10 mouse cellular contexts compared by ENCODE assay signal in the genomic region with DNA sequence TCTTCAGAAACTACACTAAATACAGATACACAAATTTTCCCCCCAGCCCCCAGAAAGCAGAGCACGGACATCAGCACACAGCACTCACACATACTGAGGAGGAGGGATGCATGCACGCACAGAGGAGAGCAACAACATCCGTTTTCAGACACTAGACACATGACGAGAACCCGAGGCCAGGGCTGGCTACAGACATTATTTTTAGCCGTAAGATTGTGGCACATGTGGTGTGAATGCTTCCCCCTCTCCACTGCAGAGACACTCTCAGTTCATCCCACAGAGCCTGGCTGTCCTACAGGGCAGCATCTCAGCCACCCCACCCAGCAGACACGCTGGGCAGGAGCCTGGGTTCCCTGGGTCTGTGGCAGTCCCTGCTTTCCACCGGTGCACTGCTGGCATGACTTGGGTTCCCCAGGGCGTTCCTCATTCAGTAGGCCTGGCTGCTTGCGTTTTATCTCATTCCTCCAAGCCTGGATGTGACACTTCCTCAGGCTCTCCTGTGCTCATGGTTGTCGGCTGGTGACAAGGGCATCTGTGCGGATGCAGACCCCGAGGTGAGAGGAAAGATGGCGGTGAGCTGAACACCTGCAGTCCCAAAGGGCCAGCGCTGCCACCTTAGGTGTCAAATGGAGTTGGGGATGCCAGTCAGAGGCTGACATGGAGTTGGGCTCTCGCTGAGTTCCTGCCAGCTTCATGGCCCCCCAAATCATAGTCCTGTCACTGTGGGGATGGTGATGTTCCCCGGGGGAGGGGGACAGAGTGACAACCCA.
DNase-seq lines count a peak whose midpoint lies in the region; ATAC-seq and TF ChIP-seq lines count a peak whose summit lies in the region.
"Had no signal": no experiment of that assay in that cellular context is flagged by ENCODE, and none has a peak within 500 bp of the region (broad histone marks: within the 10 kb centered on the region; RNA-seq: fewer than 3 reads in every experiment).

No protein-coding gene starts in this region.

- no peaks in the 10 kb centered on the region for H3K9me3 ChIP-seq in heart, embryonic 11.5 days (replicated peaks; ENCODE audit: control insufficient read depth, low read length)
- 0 out of 2 replicates have a peak, but pooled peaks cover 3% of the 10 kb centered on the region for H3K9me3 ChIP-seq in embryonic facial prominence, embryonic 15.5 days (replicated peaks)
- no peaks in the 10 kb centered on the region for H3K9me3 ChIP-seq in hindbrain, postnatal 0 days (ENCODE audit: low read length)
- H3K9me3 ChIP-seq in neural tube, embryonic 13.5 days = no peaks in the 10 kb centered on the region

- H3K27me3 ChIP-seq in heart, embryonic 11.5 days (ENCODE audit: control insufficient read depth, insufficient read depth, low read length) = no peaks in the 10 kb centered on the region; the same call in 1 of the 2 replicates
- no peaks in the 10 kb centered on the region for H3K27me3 ChIP-seq in embryonic facial prominence, embryonic 15.5 days
- no peaks in the 10 kb centered on the region for H3K27me3 ChIP-seq in hindbrain, postnatal 0 days (ENCODE audit: insufficient read depth, low read length)
- H3K27me3 ChIP-seq in neural tube, embryonic 13.5 days = no peaks in the 10 kb centered on the region

- H3K9ac ChIP-seq in heart, embryonic 11.5 days (ENCODE audit: low read depth, low read length) = peak overlapping the region; percentile 34; the same call in 1 of the 2 replicates
- H3K9ac ChIP-seq in embryonic facial prominence, embryonic 15.5 days = no peak overlapping the region
- 0 out of 2 replicates have a peak overlapping the region, but pooled peaks have one; percentile 48 for H3K9ac ChIP-seq in hindbrain, postnatal 0 days (replicated peaks; ENCODE audit: low read length)
- peak overlapping the region; percentile 55 for H3K9ac ChIP-seq in neural tube, embryonic 13.5 days

- peak; percentile 52; the same call in 1 of the 2 replicates for ATAC-seq in heart, embryonic 11.5 days (replicated peaks; ENCODE audit: insufficient number of reproducible peaks, low FRiP score, low TSS enrichment)
- no peak for ATAC-seq in embryonic facial prominence, embryonic 15.5 days (ENCODE audit: insufficient number of reproducible peaks, low FRiP score, low TSS enrichment, low read depth)
- ATAC-seq in hindbrain, postnatal 0 days = peak; percentile 36
- peak; percentile 11; the same call in 1 of the 2 replicates for ATAC-seq in neural tube, embryonic 13.5 days (ENCODE audit: low read depth)

- DNase-seq in heart, adult 18-20 months = no peak
- DNase-seq in hindbrain, postnatal 0 days (ENCODE audit: low spot score) = peak; percentile 14
- DNase-seq in urinary bladder, postnatal 10 days (ENCODE audit: low spot score) = no peak
- DNase-seq in spleen, adult 18-20 months = no peak
- DNase-seq in gastrocnemius, adult 2 months = no peak
- DNase-seq: cerebellum, adult 9-10 months; gastrocnemius, postnatal 25 days had no signal

- peaks cover 18% of the 10 kb centered on the region for H3K4me1 ChIP-seq in heart, embryonic 11.5 days (ENCODE audit: control insufficient read depth, insufficient read depth, low read length)
- H3K4me1 ChIP-seq in embryonic facial prominence, embryonic 15.5 days = peaks cover 18% of the 10 kb centered on the region
- H3K4me1 ChIP-seq in hindbrain, postnatal 0 days (ENCODE audit: insufficient read depth, low read length) = peaks cover 18% of the 10 kb centered on the region
- peaks cover 31% of the 10 kb centered on the region for H3K4me1 ChIP-seq in neural tube, embryonic 13.5 days (replicated peaks)

- no peak overlapping the region for H3K4me3 ChIP-seq in heart, embryonic 11.5 days (ENCODE audit: low read depth, low read length)
- H3K4me3 ChIP-seq in embryonic facial prominence, embryonic 15.5 days (replicated peaks) = no peak overlapping the region
- no peak overlapping the region for H3K4me3 ChIP-seq in hindbrain, postnatal 0 days (ENCODE audit: low read length)
- no peak overlapping the region for H3K4me3 ChIP-seq in neural tube, embryonic 13.5 days
- H3K4me3 ChIP-seq in gastrocnemius, adult 2 months = no peak overlapping the region

- no peak overlapping the region; the same call in 1 of the 2 replicates for H3K27ac ChIP-seq in heart, embryonic 11.5 days (ENCODE audit: low read depth, low read length)
- H3K27ac ChIP-seq in embryonic facial prominence, embryonic 15.5 days (replicated peaks) = 0 out of 2 replicates have a peak overlapping the region, but pooled peaks have one; percentile 63
- peak overlapping the region; percentile 81 for H3K27ac ChIP-seq in hindbrain, postnatal 0 days
- H3K27ac ChIP-seq in neural tube, embryonic 13.5 days (replicated peaks) = peak overlapping the region; percentile 98
- no peak overlapping the region for H3K27ac ChIP-seq in gastrocnemius, adult 2 months

- peak overlapping the region; percentile 32; the same call in 1 of the 2 replicates for H3K4me2 ChIP-seq in heart, embryonic 11.5 days
- H3K4me2 ChIP-seq in embryonic facial prominence, embryonic 15.5 days (replicated peaks) = no peak overlapping the region
- no peak overlapping the region for H3K4me2 ChIP-seq in hindbrain, postnatal 0 days (ENCODE audit: low read depth, low read length)
- peak overlapping the region; percentile 46; the same call in 1 of the 2 replicates for H3K4me2 ChIP-seq in neural tube, embryonic 13.5 days

- TF ChIP-seq CTCF in hindbrain, postnatal 0 days (IDR thresholded peaks at IDR 0.05; ENCODE audit: low read depth) = no peak
- no peak for TF ChIP-seq CTCF in gastrocnemius, adult 2 months (IDR thresholded peaks at IDR 0.05)

- no peaks in the 10 kb centered on the region for H3K36me3 ChIP-seq in heart, embryonic 11.5 days (ENCODE audit: control insufficient read depth, insufficient read depth, low read length)
- no peaks in the 10 kb centered on the region for H3K36me3 ChIP-seq in embryonic facial prominence, embryonic 15.5 days
- no peaks in the 10 kb centered on the region for H3K36me3 ChIP-seq in hindbrain, postnatal 0 days (ENCODE audit: insufficient read depth, low read length)
- no peaks in the 10 kb centered on the region for H3K36me3 ChIP-seq in neural tube, embryonic 13.5 days

- WGBS in heart, embryonic 11.5 days (ENCODE audit: insufficient replicate concordance) = 36% methylated on average over 17 of the region's 17 CpGs
- WGBS in embryonic facial prominence, embryonic 15.5 days = 42% methylated on average over 17 of the region's 17 CpGs
- WGBS in hindbrain, postnatal 0 days = 41% methylated on average over 17 of the region's 17 CpGs
- WGBS in neural tube, embryonic 13.5 days = 54% methylated on average over 17 of the region's 17 CpGs

- intact Hi-C loops in gastrocnemius, adult 2 months (cut with DNase I) = no loop called here

Comparison
In these comparisons a context has a peak if more than half of its experiments do, and no peak if none do; other contexts are left out.
1. H3K27ac ChIP-seq: peak in embryonic facial prominence, embryonic 15.5 days (single experiment), hindbrain, postnatal 0 days (single experiment) and neural tube, embryonic 13.5 days (single experiment); none in heart, embryonic 11.5 days (single experiment) and gastrocnemius, adult 2 months (single experiment).
2. H3K4me2 ChIP-seq: peak in heart, embryonic 11.5 days (single experiment) and neural tube, embryonic 13.5 days (single experiment); none in embryonic facial prominence, embryonic 15.5 days (single experiment) and hindbrain, postnatal 0 days (single experiment).